In the genomic region with DNA sequence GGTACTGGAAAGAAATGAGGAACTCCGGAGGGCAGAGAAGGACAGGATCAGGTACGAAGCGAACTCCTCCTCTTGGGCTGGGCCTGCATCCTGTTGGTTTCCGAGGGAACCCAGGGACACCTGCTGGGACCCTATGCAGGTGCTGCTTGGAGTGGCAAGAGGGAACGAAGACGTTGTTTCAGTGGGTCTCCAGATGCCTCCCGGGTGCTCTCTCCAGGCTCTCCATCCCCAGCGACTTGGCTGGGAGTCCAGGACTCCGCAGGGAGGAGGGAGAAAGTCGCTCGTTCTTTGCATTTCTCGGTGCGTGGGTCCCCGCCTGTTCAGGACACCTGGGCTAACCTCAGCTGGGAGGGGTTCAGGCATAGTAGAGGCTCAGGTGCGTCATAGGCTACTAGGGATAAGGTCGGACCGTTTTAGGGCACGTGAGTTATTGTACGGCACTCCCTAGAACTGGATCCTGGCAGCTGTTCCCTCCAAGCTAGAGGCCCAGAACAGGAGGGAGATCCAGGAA, we compare ENCODE assay signal across 8 mouse cellular contexts. TPM values are rescaled to one million over a fixed set of nuclear protein-coding genes. Genes with fewer than 3 reads are reported as not detected.
A peak's percentile ranks its signal among the peaks of the same experiment; 100 is the strongest.
DNase-seq lines count a peak whose midpoint lies in the region; ATAC-seq and TF ChIP-seq lines count a peak whose summit lies in the region.

No protein-coding gene starts in this region.

- H3K4me1 ChIP-seq in embryonic facial prominence, embryonic 13.5 days = peaks cover 11% of the 10 kb centered on the region; the same call in 1 of the 2 replicates
- peaks cover 4% of the 10 kb centered on the region; the same call in 1 of the 2 replicates for H3K4me1 ChIP-seq in kidney, adult 2 months (ENCODE audit: control insufficient read depth, insufficient read depth, low read length)
- peaks cover 4% of the 10 kb centered on the region; the same call in 1 of the 2 replicates for H3K4me1 ChIP-seq in lung, embryonic 16.5 days (replicated peaks; ENCODE audit: control insufficient read depth, insufficient read depth, low read length)
- 0 out of 2 replicates have a peak, but pooled peaks cover 4% of the 10 kb centered on the region for H3K4me1 ChIP-seq in stomach, embryonic 14.5 days (ENCODE audit: control insufficient read depth, insufficient read depth, low read length)

- H3K4me2 ChIP-seq in embryonic facial prominence, embryonic 13.5 days = peak overlapping the region; percentile 62
- H3K4me2 ChIP-seq in lung, embryonic 16.5 days (ENCODE audit: low read depth, low read length) = peak overlapping the region; percentile 68
- H3K4me2 ChIP-seq in stomach, embryonic 14.5 days (replicated peaks; ENCODE audit: low read depth, low read length) = peak overlapping the region; percentile 71

- peak; percentile 58 for ATAC-seq in embryonic facial prominence, embryonic 13.5 days (ENCODE audit: insufficient number of reproducible peaks, insufficient read depth, low FRiP score, low TSS enrichment, low read depth)
- ATAC-seq in lung, embryonic 16.5 days (ENCODE audit: low read depth) = peak; percentile 65
- peak; percentile 57 for ATAC-seq in stomach, embryonic 14.5 days (ENCODE audit: insufficient number of reproducible peaks, insufficient read depth, low FRiP score, low read depth)

- no peak for TF ChIP-seq POLR2A in kidney, adult 2 months (IDR thresholded peaks at IDR 0.05; ENCODE audit: low read depth, low read length)

- DNase-seq in heart, adult 11 months = peak; percentile 81
- no peak for DNase-seq in heart, adult 8-10 months (ENCODE audit: low spot score)
- peak; percentile 30 for DNase-seq in ES-CJ7 (ENCODE audit: low read depth, low spot score)
- peak; percentile 16 for DNase-seq in kidney, adult 2 months
- DNase-seq in natural killer cell, adult 2 months (ENCODE audit: low spot score in 2 of 2) = no peak

- H3K4me3 ChIP-seq in embryonic facial prominence, embryonic 13.5 days = peak overlapping the region; percentile 41
- H3K4me3 ChIP-seq in kidney, adult 2 months (ENCODE audit: insufficient read depth, low read depth, low read length) = peak overlapping the region; percentile 58
- peak overlapping the region; percentile 43 for H3K4me3 ChIP-seq in lung, embryonic 16.5 days (ENCODE audit: low read length)
- peak overlapping the region; percentile 37 for H3K4me3 ChIP-seq in stomach, embryonic 14.5 days (ENCODE audit: low read depth, low read length)

- no peak for TF ChIP-seq CTCF in kidney, adult 2 months (conservative IDR thresholded peaks at IDR 0.05; ENCODE audit: insufficient read depth, insufficient read length, low read depth, low read length)

- H3K36me3 ChIP-seq in embryonic facial prominence, embryonic 13.5 days = no peaks in the 10 kb centered on the region
- H3K36me3 ChIP-seq in kidney, adult 2 months (ENCODE audit: control insufficient read depth, insufficient read depth, low read length) = no peaks in the 10 kb centered on the region
- no peaks in the 10 kb centered on the region for H3K36me3 ChIP-seq in lung, embryonic 16.5 days (ENCODE audit: control insufficient read depth, insufficient read depth, low read length)
- no peaks in the 10 kb centered on the region for H3K36me3 ChIP-seq in stomach, embryonic 14.5 days (ENCODE audit: control insufficient read depth, insufficient read depth, low read length)

- no peaks in the 10 kb centered on the region for H3K9me3 ChIP-seq in embryonic facial prominence, embryonic 13.5 days
- no peaks in the 10 kb centered on the region for H3K9me3 ChIP-seq in lung, embryonic 16.5 days (ENCODE audit: control insufficient read depth, low read length)
- no peaks in the 10 kb centered on the region for H3K9me3 ChIP-seq in stomach, embryonic 14.5 days (ENCODE audit: control insufficient read depth, low read depth, low read length)

- peaks cover 20% of the 10 kb centered on the region for H3K27me3 ChIP-seq in embryonic facial prominence, embryonic 13.5 days
- H3K27me3 ChIP-seq in kidney, adult 2 months (replicated peaks; ENCODE audit: control insufficient read depth, insufficient read depth, low read length) = no peaks in the 10 kb centered on the region
- no peaks in the 10 kb centered on the region for H3K27me3 ChIP-seq in lung, embryonic 16.5 days (ENCODE audit: control insufficient read depth, insufficient read depth, low read depth, low read length)
- H3K27me3 ChIP-seq in stomach, embryonic 14.5 days (ENCODE audit: control insufficient read depth, insufficient read depth, low read length) = no peaks in the 10 kb centered on the region

- peak overlapping the region; percentile 28; the same call in 1 of the 2 replicates for H3K27ac ChIP-seq in embryonic facial prominence, embryonic 13.5 days
- peak overlapping the region; percentile 21 for H3K27ac ChIP-seq in kidney, adult 2 months (ENCODE audit: insufficient read depth, low read depth, low read length)
- H3K27ac ChIP-seq in lung, embryonic 16.5 days (ENCODE audit: low read length) = peak overlapping the region; percentile 65
- peak overlapping the region; percentile 91 for H3K27ac ChIP-seq in stomach, embryonic 14.5 days (ENCODE audit: low read length)

- H3K9ac ChIP-seq in embryonic facial prominence, embryonic 13.5 days = peak overlapping the region; percentile 23
- peak overlapping the region; percentile 55 for H3K9ac ChIP-seq in lung, embryonic 16.5 days (ENCODE audit: low read length)
- peak overlapping the region; percentile 45; the same call in 1 of the 2 replicates for H3K9ac ChIP-seq in stomach, embryonic 14.5 days (replicated peaks; ENCODE audit: low read depth, low read length)

- WGBS in embryonic facial prominence, embryonic 13.5 days = 3% methylated on average over 19 of the region's 19 CpGs
- WGBS in kidney, adult 2 months = 4% methylated on average over 19 of the region's 19 CpGs
- WGBS in lung, embryonic 16.5 days = 4% methylated on average over 19 of the region's 19 CpGs
- 3% methylated on average over 19 of the region's 19 CpGs for WGBS in stomach, embryonic 14.5 days

RNA-seq across cellular contexts. Expression of a gene that starts 0.4 kb away (rescaled TPM):
- under 1 TPM; 0.13 to 0.56 (median 0.24) TPM for total RNA-seq in heart, adult 8-10 months (2022)
- polyA plus RNA-seq in embryonic facial prominence, embryonic 13.5 days (2015; fragmentation: Nextera tagmentation; extraction: Ambion mirVana) = 1.5 and 1.6 TPM in 2 replicates
- 1.8 and 2.1 TPM in 2 replicates for polyA plus RNA-seq in kidney, adult 2 months (2012; rRNA removed)
- polyA plus RNA-seq in lung, embryonic 16.5 days (2015; fragmentation: Nextera tagmentation; extraction: Ambion mirVana) = 6.9 and 7.3 TPM in 2 replicates
- polyA plus RNA-seq in stomach, embryonic 14.5 days (2014; fragmentation: Nextera tagmentation; extraction: Ambion mirVana) = 14.7 and 15.5 TPM in 2 replicates

RNA-seq across cellular contexts. Expression of a gene that starts 54.0 kb away (rescaled TPM):
- 10 to 100 TPM in 1 of 4 experiments, 1 to 10 TPM in 3; 9.5 to 10.5 (median 9.7) TPM for total RNA-seq in heart, adult 8-10 months (2022)
- 28.4 and 28.7 TPM in 2 replicates for polyA plus RNA-seq in embryonic facial prominence, embryonic 13.5 days (2015; fragmentation: Nextera tagmentation; extraction: Ambion mirVana)
- 1.2 and 2.2 TPM in 2 replicates for polyA plus RNA-seq in kidney, adult 2 months (2012; rRNA removed)
- 26.6 and 27.2 TPM in 2 replicates for polyA plus RNA-seq in lung, embryonic 16.5 days (2015; fragmentation: Nextera tagmentation; extraction: Ambion mirVana)
- 27.1 and 29.2 TPM in 2 replicates for polyA plus RNA-seq in stomach, embryonic 14.5 days (2014; fragmentation: Nextera tagmentation; extraction: Ambion mirVana)

Comparison
In these comparisons a context has a peak if more than half of its experiments do, and no peak if none do; other contexts are left out.
1. DNase-seq: peak in heart, adult 11 months (single experiment), ES-CJ7 (single experiment) and kidney, adult 2 months (single experiment); none in heart, adult 8-10 months (single experiment) and natural killer cell, adult 2 months (0 of 2).
2. H3K27ac ChIP-seq: peak in every context shown above with its lines; median percentile 91 in stomach, embryonic 14.5 days; 65 in lung, embryonic 16.5 days; 28 in embryonic facial prominence, embryonic 13.5 days; 21 in kidney, adult 2 months.
3. Peak in every context shown above with its lines, with median percentiles within 50 percentile points of each other: ATAC-seq, H3K4me2 ChIP-seq, H3K4me3 ChIP-seq and H3K9ac ChIP-seq.